Mouse (Mus musculus): ENCODE measurements at regions not wholly inside any gene's neighbourhood (a gene's known extent, or its start where the extent isn't known, plus 50 kb on each side); places are given as distances from the start of the nearest gene placed in this dataset.
A peak's percentile ranks its signal among the peaks of the same experiment; 100 is the strongest.

- no peak for DNase-seq
Observed at GRCm38 (mm10) chr3:66738201-66739062, 242.8 kb upstream of the Rsrc1 start.

GRCm38 (mm10) chr3:66739356-66740014 lies 241.7 kb upstream of the Rsrc1 start:
- DNase-seq, result no peak

GRCm38 (mm10) chr3:66744133-66744913 lies 236.9 kb upstream of the Rsrc1 start:
- no peak for DNase-seq

- no peak for DNase-seq
Observed at GRCm38 (mm10) chr3:66746373-66747072, 234.7 kb upstream of the Rsrc1 start.

- DNase-seq, result no peak
Observed at GRCm38 (mm10) chr3:66747073-66747710, 234.0 kb upstream of the Rsrc1 start.

- no peak for DNase-seq
Observed at GRCm38 (mm10) chr3:66758141-66758540, 223.0 kb upstream of the Rsrc1 start.

GRCm38 (mm10) chr3:66759841-66760240 lies 221.3 kb upstream of the Rsrc1 start:
- DNase-seq, result no peak

- no peak for DNase-seq
Observed at GRCm38 (mm10) chr3:66762446-66762845, 218.7 kb upstream of the Rsrc1 start.

- no peak for DNase-seq
Observed at GRCm38 (mm10) chr3:66797351-66798010, 183.7 kb upstream of the Rsrc1 start.

GRCm38 (mm10) chr3:66798292-66798691 lies 182.9 kb upstream of the Rsrc1 start:
- DNase-seq, result no peak

GRCm38 (mm10) chr3:66802538-66802937 lies 178.7 kb upstream of the Rsrc1 start:
- DNase-seq, result no peak

GRCm38 (mm10) chr3:66806176-66806575 lies 175.0 kb upstream of the Rsrc1 start:
- no peak for DNase-seq

GRCm38 (mm10) chr3:66812686-66813445 lies 168.3 kb upstream of the Rsrc1 start:
- DNase-seq, result peak; percentile 5

- no peak for DNase-seq
Observed at GRCm38 (mm10) chr3:66825761-66826160, 155.4 kb upstream of the Rsrc1 start.
